Mouse (Mus musculus): ENCODE measurements around the gene Sgpp2.

Gene Sgpp2

DNA sequence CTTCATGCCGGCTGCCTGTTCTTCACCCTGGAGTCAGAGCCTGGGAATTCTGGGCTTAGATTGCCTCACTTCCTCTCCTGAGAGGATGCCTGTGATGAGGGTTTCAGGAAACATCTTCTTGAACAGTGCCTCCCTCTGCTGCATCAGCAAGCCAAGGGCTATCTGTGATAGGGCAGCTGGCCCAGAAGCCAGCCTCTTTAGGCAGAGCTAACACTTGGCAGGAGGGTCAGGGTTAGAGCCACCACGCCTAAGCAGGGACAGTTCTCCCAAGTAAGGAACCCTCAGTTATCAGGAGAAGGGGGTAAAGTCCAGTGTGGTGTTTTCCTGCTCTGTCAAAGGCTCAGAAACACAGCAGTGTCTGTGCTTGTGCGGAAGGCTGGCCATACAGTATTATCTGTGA, 89.6 kb downstream of the Sgpp2 start:
- in situ Hi-C loops (cut with MboI, MseI), result loop anchor here (10.0 kb wide), 1 partner anchor 1055 kb away; no protein-coding TSS in a partner anchor

DNA sequence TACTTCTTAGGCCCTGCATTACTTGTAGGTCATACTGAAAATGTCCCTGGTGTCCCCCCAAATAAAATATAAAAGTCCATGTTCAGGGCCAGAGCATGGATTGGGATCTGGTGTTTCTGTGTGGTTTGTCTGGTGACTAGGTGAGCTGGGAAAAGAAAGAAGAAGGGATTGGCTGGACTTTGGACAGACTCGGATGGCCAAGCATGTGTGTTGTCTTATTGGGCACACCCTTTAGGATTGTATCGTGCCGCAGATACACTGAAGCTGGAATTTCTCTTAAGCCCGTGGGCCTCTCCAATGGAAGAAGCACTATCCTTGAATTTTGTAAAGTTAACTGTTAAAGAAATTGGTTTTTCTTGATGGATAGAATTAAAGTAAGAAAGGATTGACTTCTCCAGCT, 91.3 kb downstream of the Sgpp2 start:
- in situ Hi-C loops (cut with MboI, MseI), result loop anchor here (10.0 kb wide), 1 partner anchor 1053 kb away; no protein-coding TSS in a partner anchor

DNA sequence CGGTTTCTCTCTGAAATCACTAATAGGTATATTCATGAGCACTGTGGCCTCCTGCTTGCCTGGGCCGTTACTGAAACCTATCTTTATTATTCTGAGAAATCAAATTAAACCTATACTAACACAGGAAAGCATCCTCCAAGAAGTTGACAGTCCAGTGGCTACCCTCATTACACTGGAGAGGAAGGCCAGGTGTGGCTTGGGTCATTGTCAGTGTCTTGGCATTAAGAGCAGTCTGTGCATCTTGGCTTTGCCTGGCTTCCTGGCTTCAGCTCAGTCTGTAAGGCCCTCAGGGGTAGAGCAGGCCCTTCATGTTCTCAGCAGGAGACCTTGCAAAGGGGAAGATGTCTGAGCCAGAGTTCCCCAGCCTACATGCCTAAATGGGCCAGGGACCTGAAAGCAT, 99.3 kb downstream of the Sgpp2 start:
- in situ Hi-C loops (cut with MboI, MseI), result loop anchor here (10.0 kb wide), 1 partner anchor 1045 kb away; no protein-coding TSS in a partner anchor

DNA sequence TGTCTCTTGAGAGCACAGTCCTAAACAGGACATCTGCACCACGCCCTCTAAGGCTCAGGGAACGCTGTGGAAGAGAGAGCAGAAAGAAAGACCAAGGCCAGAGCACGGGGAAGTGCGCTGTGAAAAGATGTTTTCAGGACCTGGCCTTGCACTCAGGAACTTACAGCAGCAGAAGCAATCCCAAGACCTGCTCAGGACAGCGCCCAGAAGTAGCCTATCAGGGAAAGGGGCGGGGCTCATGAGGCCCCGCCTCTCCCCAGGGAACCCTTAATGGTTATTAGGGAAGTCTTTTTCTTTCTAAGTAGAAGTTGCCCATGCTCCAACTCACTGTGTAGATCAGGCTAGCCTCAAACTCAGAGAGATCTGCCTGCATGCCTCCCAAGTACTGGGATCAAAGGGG, 102.5 kb downstream of the Sgpp2 start:
- in situ Hi-C loops (cut with MboI, MseI), result loop anchor here (10.0 kb wide), 1 partner anchor 428 kb away; no protein-coding TSS in a partner anchor

DNA sequence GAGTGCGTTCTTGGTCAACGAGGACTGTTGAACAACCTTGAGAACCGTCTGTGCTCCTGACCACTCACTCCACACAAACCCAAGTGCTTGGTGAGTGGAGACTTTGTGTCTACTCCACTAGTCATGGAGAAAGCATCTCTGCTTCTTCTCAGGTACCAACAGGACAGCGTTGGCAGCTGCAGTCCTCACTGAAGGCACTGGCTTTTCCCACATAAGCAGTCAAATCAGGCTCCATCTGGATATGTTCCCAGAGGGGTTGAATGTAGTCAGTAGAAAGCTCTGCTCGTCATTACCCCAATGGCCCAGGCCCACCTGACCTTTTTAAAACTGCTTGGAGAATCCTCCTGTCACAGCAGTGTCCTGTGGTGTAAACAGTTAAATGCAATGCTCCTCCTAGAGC, 104.3 kb downstream of the Sgpp2 start:
- in situ Hi-C loops (cut with MboI, MseI), result loop anchor here (10.0 kb wide), 1 partner anchor 430 kb away; no protein-coding TSS in a partner anchor

DNA sequence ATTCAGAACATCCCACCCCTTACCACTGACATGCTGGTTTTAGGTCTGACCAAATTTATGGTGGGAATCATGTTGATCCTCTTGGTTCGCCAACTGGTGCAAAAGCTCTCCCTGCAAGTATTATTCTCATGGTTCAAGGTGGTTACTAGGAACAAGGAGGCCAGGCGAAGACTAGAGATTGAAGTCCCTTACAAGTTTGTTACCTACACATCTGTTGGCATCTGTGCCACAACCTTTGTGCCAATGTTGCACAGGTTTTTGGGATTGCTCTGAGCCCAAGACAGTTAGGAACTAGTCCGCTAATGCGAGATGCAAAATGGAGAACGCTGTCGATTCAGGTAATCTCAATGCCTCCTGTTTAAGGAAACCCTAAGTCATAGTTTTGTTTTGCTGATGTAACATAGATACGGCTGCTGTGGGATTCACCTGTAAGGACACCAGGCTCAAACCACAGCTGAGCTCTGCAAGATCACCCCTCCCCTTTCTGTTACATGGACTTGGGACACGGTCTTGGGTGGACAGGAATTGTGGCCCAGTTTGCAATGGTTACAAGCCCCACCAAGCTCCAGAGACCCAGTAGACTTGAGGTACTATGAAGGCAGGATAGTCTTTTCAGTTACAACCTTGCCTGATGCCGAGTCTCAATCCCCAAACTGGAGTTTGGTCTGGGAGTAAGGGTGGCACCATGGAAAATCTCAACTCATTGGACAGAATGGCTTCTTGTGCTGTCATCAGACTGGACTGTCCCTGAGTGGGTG, 107.2 kb downstream of the Sgpp2 start:
- in situ Hi-C loops (cut with MboI, MseI), result loop anchor here (10.0 kb wide), 1 partner anchor 433 kb away; no protein-coding TSS in a partner anchor

DNA sequence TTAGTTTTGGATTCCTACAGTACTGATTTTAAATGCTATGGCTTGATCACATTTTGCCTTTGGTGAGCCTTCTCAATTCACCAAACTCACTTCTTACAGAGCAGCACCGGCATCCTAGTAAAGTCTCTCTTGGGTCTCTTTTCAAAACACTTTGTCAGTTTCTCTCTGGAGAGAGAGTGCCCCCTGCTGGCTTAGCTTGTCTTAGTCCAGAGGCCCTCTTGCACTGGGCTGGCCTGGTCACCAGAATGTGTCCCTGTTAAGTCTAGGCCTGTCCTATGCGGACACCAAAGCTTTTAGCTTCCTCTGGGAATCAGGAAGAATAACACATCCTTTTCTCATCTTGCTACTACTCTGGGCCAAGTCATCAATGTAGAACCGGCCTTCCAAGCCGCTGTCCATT, 109.4 kb downstream of the Sgpp2 start:
- in situ Hi-C loops (cut with MboI, MseI), result loop anchor here (10.0 kb wide), 1 partner anchor 435 kb away; no protein-coding TSS in a partner anchor

DNA sequence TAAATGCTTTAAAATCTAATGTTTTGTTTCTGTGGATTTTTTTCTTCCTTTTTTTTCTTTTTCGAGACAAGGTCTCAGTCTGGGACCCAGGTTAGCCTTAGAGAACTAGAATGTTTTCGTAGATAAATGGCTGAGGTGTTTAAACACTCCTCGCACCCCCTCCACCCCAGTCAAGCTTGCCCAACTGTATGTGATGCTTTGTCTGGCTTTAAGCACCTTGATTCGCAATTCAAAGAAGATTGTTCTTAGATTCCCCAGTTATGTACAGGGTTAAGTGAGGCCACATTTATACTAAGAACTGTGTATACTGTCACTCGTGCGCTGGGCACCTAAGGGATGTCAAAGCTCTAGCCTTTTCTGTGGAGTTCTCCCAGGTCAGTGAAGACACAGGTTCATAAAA, 110.1 kb downstream of the Sgpp2 start:
- in situ Hi-C loops (cut with MboI, MseI), result no loop called here

DNA sequence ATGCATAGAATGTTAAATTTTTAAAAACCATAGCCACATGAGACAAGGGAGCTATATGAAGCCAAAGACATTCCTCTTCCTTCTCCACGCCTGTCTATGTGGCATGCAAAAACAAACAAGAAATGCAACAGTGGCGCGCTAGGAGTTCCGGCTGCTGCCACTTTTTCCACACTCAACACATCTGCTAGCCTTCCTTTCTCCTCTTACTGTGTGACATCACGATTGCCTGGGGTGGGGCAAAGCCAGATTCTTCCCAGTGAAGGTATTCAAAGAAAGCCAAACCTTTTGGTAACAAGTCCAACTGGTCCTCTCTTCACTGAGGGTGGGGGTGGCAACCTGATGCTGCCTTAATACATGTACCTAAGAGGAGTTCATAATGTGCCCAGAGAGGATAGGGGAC, 111.6 kb downstream of the Sgpp2 start:
- in situ Hi-C loops (cut with MboI, MseI), result no loop called here

DNA sequence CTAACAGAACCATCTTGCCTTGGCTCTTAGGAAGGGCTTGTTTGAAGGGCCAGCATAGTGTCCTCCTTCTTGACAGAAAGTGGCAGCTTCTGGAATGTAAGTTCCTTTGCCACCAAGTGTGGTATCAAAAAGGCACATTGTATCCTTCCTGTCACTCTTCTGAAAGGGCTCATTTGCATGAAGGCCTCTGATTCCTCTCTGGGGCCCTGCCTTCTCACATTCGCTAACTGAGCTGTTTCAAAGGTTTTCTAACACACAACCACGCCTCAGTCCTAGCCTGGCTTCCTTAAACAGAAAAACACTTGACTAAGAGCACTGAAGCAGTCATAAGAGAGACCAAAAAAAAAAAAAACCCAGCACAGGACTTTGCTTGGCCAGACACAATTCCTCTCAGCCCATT, 112.4 kb downstream of the Sgpp2 start:
- in situ Hi-C loops (cut with MboI, MseI), result no loop called here

DNA sequence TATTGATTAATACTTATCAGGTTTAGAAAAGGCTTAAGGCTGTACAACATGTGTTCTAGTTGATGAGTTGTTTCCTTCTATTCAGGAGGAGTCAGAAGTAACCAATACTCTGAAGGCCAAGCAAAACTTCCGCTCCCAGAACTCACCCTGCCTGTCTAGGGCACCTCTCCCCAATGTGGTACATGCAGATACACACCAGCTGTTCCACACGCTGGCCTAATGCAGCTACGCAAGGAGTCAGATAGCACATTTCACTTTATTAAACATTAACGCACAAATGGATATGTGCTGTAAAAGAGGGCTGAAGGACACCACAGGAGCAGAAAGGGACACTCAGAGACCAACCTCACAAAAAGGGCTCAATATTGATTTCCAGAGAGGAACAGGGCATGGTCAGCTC, 114.7 kb downstream of the Sgpp2 start:
- in situ Hi-C loops (cut with MboI, MseI), result no loop called here

DNA sequence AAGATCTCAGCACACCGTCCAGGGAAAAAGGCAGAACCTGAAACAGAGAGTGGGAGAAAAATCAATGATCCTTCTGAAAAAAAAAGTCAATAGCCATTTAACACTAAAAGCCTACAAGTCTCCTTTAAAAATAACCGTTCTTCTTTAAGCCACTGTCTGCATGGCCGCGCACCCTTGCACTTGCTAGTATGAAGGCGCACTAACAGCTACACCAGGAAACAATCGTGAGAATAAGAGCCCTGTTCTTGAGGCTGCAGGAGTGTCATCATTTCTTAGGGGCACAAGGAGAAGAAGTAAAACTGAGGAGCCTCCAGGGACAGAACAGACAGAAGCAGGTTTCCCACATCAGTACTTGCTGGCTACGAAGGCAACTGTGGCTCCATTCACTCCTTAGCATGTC, 115.2 kb downstream of the Sgpp2 start:
- in situ Hi-C loops (cut with MboI, MseI), result no loop called here

DNA sequence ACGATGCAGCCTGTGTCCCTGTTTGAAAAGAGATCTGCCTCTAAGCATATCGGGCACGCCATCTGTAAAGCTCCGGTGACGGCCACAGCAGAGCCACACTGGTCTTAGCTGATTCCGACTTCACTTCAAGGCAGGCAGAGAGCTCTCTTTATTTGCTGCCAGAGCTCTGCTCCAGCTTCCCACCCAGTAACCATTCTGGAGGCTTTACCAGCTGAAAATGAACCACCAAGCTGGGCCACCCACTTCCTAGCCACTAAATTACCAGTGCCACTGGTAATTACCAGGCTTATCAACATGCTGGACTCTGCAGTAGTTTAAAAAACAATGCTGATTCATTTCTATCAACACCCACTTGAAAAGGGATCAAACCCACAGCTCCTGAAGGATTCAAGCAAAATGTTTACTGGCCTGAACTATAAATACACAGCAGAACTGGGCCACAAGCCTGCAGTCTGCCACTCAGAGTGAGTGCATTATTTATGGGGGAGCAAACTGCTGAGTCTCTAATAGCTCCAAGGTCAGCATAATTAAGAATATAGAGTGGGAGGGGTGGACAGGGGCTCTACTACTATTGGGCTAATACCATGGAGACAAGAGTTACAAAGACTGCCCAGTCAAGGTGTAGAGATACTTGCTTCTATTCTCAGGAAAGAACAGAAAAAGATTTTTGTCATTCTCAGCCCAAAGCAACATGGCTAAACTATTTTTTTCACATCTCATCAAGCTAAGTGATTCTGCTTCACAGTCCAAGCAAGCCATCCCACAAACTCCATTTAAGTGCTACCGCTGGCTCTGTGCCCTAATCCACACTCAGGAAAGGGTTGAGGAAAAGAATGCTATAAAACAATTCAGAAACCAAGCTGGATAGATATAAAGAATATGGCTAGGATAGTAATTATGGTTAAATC, 115.9 kb downstream of the Sgpp2 start:
- in situ Hi-C loops (cut with MboI, MseI), result no loop called here

DNA sequence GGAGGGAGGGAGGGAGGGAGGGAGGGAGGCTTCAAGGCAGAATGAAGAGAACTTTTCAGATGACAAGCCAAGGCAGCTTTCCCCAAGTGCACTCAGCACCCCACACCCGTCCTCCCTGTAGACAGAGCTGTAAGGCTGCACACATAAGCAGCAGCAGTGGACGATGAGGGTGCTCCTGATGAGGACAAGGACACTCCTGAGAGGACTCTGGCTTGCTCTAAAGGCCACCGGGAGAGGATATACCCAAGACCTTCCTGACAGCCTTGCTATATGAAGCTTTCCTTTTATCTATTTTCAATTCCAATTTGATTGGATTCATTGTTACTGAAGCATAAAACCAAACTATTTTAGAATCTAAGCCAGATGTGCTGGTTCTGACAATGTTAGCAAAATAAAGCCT, 116.7 kb downstream of the Sgpp2 start:
- in situ Hi-C loops (cut with MboI, MseI), result no loop called here

DNA sequence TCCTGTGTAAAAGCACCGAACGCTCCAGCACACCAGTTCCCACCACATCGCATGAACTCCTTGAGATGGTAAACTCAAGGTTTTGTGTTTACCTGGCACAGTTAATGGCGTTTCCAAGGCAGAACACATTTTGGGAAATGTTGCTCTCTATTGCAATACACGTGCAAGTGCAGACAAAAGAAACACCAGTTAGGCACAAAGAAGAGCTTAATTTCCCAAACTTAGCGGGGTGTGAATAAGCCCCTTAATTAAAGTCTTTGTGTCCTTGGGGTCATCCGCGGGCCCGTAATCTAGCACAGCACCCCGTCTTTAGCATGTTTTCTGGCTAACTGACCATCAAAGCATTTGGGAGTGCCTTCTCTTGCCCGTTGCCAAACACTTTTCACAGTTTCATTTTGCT, 118.7 kb downstream of the Sgpp2 start:
- in situ Hi-C loops (cut with MboI, MseI), result no loop called here

DNA sequence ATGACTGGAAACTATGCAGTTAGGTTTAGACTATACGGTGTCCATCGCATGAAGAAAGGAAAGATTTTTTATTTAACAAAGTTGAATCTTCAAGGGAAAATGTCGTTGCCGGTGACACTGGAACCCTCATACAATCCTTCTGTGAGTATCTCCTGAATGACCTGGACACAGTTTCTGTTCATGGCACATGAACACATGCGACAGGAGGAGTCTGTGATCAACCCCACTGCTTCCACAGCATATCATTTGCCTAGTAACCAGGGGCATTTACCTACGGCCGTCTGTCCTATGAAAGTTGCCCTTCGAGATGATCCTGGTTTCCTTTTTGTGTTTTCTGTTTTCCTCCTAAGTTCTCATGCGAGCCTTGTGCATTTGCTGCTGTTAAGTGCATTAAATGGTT, 123.3 kb downstream of the Sgpp2 start:
- in situ Hi-C loops (cut with MboI, MseI), result no loop called here

DNA sequence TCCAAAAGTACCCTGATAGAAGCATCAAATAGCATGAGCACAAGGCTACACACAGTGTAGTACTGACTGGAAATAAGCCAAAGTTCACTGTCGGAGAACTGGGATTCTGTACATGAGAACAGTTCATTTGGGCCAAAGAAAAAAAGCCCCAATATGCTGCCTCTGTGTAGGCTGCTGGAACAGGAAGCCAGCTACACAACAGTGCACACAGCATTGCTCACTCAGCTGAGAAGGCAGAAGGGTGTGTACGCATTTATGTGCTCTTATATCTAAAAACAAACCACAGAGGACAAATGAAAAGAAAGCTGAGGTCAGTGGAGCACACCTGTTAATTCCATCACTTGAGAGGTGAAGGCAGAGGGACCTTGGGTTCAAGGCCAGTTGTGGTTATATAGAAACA, 125.8 kb downstream of the Sgpp2 start:
- in situ Hi-C loops (cut with MboI, MseI), result no loop called here

DNA sequence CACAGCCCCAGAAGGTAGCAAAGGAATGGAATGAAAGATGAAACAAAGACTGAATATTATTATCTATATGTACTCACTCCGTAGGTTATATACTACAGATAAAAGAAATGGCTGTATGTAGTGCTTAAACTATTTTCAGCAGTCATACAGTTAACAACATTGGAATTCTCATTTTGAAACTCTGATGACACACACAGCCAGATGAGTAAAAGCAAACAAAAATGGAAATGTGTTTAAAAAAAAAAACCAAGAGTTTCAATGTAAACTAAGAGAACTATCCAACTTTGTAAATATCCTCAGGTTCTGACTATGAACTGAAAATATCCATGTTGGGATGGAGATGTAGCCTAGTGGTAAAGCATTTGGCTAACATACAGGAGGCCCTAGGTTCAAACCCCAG, 126.3 kb downstream of the Sgpp2 start:
- in situ Hi-C loops (cut with MboI, MseI), result no loop called here

DNA sequence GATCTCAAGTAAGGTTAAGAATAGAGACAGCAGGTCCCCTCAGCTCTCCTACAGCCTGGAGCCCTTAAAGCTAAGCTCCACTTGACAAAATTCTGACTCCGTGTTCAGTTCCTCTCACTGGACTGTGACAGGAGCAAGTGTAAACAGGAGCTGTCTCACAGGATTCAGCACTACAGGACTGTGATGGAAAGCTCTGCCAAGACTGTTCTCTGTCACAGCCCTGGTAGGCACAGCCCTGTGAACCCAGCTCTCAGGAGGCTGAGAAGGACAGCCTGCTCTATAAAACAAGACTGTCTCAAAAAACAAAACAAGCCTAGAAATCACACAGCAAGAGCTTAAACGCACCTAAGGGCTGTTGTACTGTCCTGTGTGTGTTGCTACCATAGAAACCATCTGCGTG, 127.0 kb downstream of the Sgpp2 start:
- in situ Hi-C loops (cut with MboI, MseI), result no loop called here

DNA sequence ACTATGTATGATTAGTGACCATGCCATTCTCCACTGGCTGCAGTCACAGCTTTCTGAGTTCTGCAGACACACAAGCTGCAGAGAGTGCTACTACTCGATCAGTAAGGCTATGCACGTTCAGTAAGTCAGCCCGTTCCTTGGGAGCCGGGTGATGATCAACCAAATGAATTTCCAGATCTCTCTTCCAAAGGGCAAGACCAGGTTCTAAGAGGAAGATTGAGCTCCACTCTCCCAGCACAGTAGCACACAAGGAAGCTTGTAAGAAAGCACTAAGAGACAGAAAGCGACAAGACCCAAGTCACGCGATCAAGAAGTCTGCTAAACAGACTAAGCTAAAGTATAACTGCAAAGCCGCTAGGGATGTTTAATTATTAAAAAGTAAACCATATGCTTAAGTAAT, 130.6 kb downstream of the Sgpp2 start:
- in situ Hi-C loops (cut with MboI, MseI), result no loop called here

DNA sequence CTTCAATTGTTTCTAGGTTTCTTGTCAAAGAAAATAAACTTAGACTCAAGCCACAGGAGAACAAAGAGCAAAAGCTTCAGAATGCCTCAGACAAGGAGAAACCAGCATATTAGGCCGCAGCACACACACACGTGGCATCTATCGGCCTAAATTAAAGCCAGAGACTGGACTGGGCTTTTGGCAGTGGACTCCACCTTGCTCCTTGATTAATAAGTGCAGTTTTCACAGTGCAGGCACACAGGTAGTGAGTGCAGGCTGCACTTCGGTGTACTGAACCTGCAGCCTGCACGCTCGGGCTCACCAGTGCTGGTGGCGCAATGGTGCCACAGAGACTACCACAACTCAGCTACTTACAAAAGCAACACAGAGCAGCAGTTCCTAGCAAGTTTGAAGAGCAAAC, 132.9 kb downstream of the Sgpp2 start:
- in situ Hi-C loops (cut with MboI, MseI), result no loop called here

DNA sequence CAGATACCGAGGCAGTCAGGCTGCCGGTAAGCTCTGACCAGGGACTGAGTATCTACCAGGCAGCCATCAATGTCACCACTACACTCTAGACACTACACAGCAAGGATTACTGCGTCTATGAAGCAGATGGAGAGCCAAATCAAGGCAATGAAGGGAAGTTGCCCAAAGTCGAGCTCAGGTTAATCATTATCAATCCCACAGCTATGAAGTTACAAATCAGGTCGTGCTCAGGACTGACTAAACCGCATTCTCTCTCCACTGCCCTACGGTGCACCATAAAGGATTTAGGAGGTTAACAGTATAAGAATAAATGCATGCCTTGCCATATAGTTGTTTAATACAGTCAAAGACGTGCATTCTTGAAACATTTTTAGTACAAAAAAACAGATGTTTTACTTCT, 136.1 kb downstream of the Sgpp2 start:
- in situ Hi-C loops (cut with MboI, MseI), result no loop called here

DNA sequence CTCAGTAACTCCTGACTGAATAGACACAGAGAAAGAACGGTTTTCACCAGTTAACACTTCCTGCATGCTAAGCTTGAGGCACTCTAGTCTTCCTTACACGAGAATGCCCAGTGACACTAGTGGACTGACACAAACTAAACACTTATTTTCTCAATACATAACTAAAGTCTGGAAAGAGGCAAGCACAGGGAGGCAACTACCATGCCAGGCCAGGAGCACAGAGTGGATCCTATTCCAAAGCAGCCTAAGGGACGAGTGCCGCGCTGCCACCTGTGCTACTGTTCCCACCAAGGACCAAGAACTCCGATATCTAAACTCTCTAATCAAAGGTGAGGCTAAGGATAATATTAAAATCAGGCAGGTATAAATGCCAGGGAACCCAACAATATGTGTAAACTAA, 136.6 kb downstream of the Sgpp2 start:
- in situ Hi-C loops (cut with MboI, MseI), result no loop called here

All from T-helper 1 cell (primary cell).